Mouse (Mus musculus) intestine, embryonic 14.5 days (tissue): ENCODE results near the gene Trim67. TPM values are rescaled to one million over a fixed set of nuclear protein-coding genes. Genes with fewer than 3 reads are reported as not detected.
A peak's percentile ranks its signal among the peaks of the same experiment; 100 is the strongest.

Source experiments
- ATAC-seq: fragments of 200-750 bp; cut with Nextera tagmentation; replicated peaks from 2 replicates; pipeline ENCODE4 v1.8.0; 2017; ENCODE audit warnings: low read depth, moderate number of reproducible peaks, moderate TSS enrichment, moderate library complexity; ENCODE audit not compliant: low FRiP score, low TSS enrichment
- DNase-seq: peaks from one replicate; pipeline ENCODE4 v3.0.0-alpha.2; 2018; ENCODE audit warnings: low spot score
- H3K27ac ChIP-seq: fragments of 300-500 bp; sonication (generic); 2 replicates; pipeline ENCODE4 v1.5.1; 2014; ENCODE audit warnings: low read depth, mild to moderate bottlenecking, control low read depth
- H3K27me3 ChIP-seq: fragments of 300-500 bp; sonication (generic); replicated peaks from 2 replicates; pipeline ENCODE4 v1.6.1; 2014; ENCODE audit warnings: low read length, control low read depth; ENCODE audit not compliant: control insufficient read depth, insufficient read depth
- H3K36me3 ChIP-seq: fragments of 300-500 bp; sonication (generic); 2 replicates; pipeline ENCODE4 v1.6.1; 2014; ENCODE audit warnings: low read length, control low read depth; ENCODE audit not compliant: control insufficient read depth, insufficient read depth
- H3K4me1 ChIP-seq: fragments of 300-500 bp; sonication (generic); replicated peaks from 2 replicates; pipeline ENCODE4 v1.6.1; 2014; ENCODE audit warnings: low read length, control low read depth, mixed read lengths; ENCODE audit not compliant: control insufficient read depth, insufficient read depth
- H3K4me2 ChIP-seq: fragments of 300-500 bp; sonication (generic); 2 replicates; pipeline ENCODE4 v1.6.1; 2014; ENCODE audit warnings: low read length
- H3K4me3 ChIP-seq: fragments of 300-500 bp; sonication (generic); 2 replicates; pipeline ENCODE4 v1.5.1; 2014; ENCODE audit warnings: low read depth, low read length, control low read depth, mixed read lengths
- H3K9ac ChIP-seq: fragments of 300-500 bp; sonication (generic); 2 replicates; pipeline ENCODE4 v1.6.1; 2014; ENCODE audit warnings: mild to moderate bottlenecking, low read length
- H3K9me3 ChIP-seq: fragments of 300-500 bp; sonication (generic); 2 replicates; pipeline ENCODE4 v1.6.1; 2016; ENCODE audit warnings: low read length, control low read depth; ENCODE audit not compliant: control insufficient read depth
- whole genome bisulfite sequencing: fragments of 180-500 bp; shearing (Covaris S2); extraction: QIAGEN DNeasy Blood & Tissue Kit; methylation state at CpG from one replicate; pipeline ENCODE4 v1.1.7; 2014; 5-methylcytosine and 5-hydroxymethylcytosine counted together
- polyA plus RNA-seq: library from polyadenylated mRNA; unstranded; fragments of >200 nt; fragmentation: Nextera tagmentation; extraction: Ambion mirVana; gene quantifications from 2 replicates; pipeline ENCODE4 v1.2.1, GENCODE M21; 2014

The Trim67 gene
- polyA plus RNA-seq, 1 experiment from 2014 or later, result 1.2 TPM

DNA sequence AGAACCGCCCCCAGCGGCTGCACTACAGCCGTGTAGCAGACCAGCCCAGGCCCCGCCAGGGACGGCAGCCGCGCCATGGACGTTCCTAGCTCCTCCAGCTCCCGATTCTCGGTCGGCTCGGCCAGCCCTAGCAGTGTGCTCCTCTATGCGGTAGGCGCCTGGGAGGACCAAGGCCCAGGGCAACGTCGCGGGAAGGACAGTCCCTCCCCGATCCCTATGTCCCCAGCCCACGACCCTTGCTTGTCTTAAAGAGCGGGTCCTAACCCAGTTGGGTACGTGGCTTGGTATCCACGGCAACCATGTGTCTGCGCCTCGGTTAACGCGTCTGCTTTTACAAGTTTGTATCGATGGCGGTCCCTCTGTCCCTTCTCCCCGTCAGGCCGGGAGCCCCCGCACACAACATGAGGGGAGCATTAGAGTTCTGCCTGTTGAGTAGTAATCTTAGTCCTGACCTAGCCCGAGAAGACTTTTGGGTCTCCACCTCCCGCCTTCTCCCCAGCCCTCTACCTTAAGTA is 70.3 kb downstream of the Trim67 start:
- Histone ChIP-seq H3K4me2 (peak overlapping the region; percentile 71), H3K9me3 (no peaks in the 10 kb centered on the region), H3K27me3 (no peaks in the 10 kb centered on the region), H3K36me3 (peaks cover 30% of the 10 kb centered on the region), H3K9ac (peak overlapping the region; percentile 97), H3K4me1 (peaks cover 11% of the 10 kb centered on the region), H3K27ac (peak overlapping the region; percentile 92), H3K4me3 (peak overlapping the region; percentile 96)
- ATAC-seq, result peak; percentile 81
- WGBS, result under 1% methylated on average over 33 of the region's 33 CpGs
- no peak for DNase-seq

- Histone ChIP-seq H3K27ac (peak overlapping the region; percentile 92; the same call in 1 of the 2 replicates), H3K36me3 (peaks cover 25% of the 10 kb centered on the region), H3K27me3 (no peaks in the 10 kb centered on the region), H3K4me1 (peaks cover 11% of the 10 kb centered on the region), H3K4me2 (peak overlapping the region; percentile 71), H3K9me3 (no peaks in the 10 kb centered on the region), H3K4me3 (peak overlapping the region; percentile 96), H3K9ac (peak overlapping the region; percentile 97)
- no peak for ATAC-seq
- DNase-seq, result peak; percentile 56
- 12% methylated on average over 8 of the region's 8 CpGs for WGBS
Observed at GRCm38 (mm10) chr8:124863729-124864128, 70.8 kb downstream of the Trim67 start.

DNA sequence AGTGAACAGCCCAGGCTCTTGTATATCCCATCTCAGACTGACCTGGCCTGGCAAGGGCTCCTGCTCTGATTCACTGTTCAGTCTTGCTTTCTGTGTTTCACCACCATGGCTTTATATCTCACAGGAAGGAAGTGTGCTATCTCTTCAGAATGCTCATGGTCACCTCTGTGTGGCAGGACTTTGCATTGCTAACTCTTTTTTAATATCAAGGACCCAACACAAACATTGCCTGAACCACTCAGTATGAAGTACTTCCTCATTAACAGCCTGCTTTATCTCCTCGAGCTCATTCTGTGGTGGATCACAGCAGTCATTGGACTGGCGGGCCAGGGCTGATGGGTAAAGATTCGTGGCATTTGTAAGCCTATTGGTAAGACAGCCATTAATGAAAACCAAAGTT is 73.8 kb downstream of the Trim67 start:
- ATAC-seq (no peak), DNase-seq (no peak)
- H3K27me3 ChIP-seq, result no peaks in the 10 kb centered on the region
- no peak overlapping the region for H3K4me2 ChIP-seq
- H3K36me3 ChIP-seq, result peaks cover 10% of the 10 kb centered on the region
- peaks cover 8% of the 10 kb centered on the region for H3K4me1 ChIP-seq
- 70% methylated on average over 3 of the region's 3 CpGs for WGBS
- no peak overlapping the region for H3K4me3 ChIP-seq
- H3K27ac ChIP-seq, result no peak overlapping the region
- H3K9me3 ChIP-seq, result no peaks in the 10 kb centered on the region
- H3K9ac ChIP-seq, result no peak overlapping the region

DNA sequence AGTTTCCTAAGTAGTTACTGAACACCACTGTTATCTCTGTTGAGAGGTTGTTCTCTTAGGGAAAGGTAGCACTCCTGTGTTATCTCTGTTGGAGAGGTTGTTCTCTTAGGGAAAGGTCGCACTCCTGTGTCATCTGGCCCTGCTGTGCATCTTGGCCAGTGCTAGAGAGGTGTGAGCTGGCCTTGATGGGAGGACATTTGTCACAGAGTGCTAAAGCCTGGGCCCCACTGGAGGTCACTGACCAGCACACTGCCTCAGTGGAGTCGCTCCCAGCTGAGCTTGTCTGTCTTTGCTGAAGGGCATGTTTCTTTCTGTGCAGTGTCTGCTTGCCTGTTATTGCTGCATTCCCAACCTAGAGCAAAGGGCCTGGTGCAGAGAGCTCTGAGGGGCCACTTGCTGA is 74.2 kb downstream of the Trim67 start:
- DNase-seq (no peak), ATAC-seq (no peak)
- no peak overlapping the region for H3K4me3 ChIP-seq
- H3K4me1 ChIP-seq, result peaks cover 6% of the 10 kb centered on the region
- peaks cover 15% of the 10 kb centered on the region for H3K36me3 ChIP-seq
- H3K27me3 ChIP-seq, result no peaks in the 10 kb centered on the region
- no peak overlapping the region for H3K9ac ChIP-seq
- WGBS, result 50% methylated on average over 2 of the region's 2 CpGs
- H3K9me3 ChIP-seq, result no peaks in the 10 kb centered on the region
- no peak overlapping the region for H3K27ac ChIP-seq
- no peak overlapping the region for H3K4me2 ChIP-seq

GRCm38 (mm10) chr8:124869708-124870107 is 76.8 kb downstream of the Trim67 start:
- DNase-seq (no peak), ATAC-seq (no peak)
- Histone ChIP-seq H3K36me3 (peaks cover 40% of the 10 kb centered on the region), H3K4me3 (no peak overlapping the region), H3K27me3 (no peaks in the 10 kb centered on the region), H3K27ac (no peak overlapping the region), H3K4me2 (no peak overlapping the region), H3K4me1 (no peaks in the 10 kb centered on the region; the same call in 1 of the 2 replicates), H3K9ac (no peak overlapping the region), H3K9me3 (no peaks in the 10 kb centered on the region)
- WGBS, result 77% methylated on average over 6 of the region's 6 CpGs

GRCm38 (mm10) chr8:124871474-124871873 is 78.6 kb downstream of the Trim67 start:
- H3K9ac ChIP-seq, result no peak overlapping the region
- no peaks in the 10 kb centered on the region for H3K27me3 ChIP-seq
- no peak overlapping the region for H3K4me3 ChIP-seq
- WGBS, result 86% methylated on average over 7 of the region's 7 CpGs
- H3K36me3 ChIP-seq, result peaks cover 56% of the 10 kb centered on the region
- ATAC-seq (no peak), DNase-seq (no peak)
- H3K4me1 ChIP-seq, result no peaks in the 10 kb centered on the region
- no peak overlapping the region for H3K4me2 ChIP-seq
- no peak overlapping the region for H3K27ac ChIP-seq
- no peaks in the 10 kb centered on the region for H3K9me3 ChIP-seq

- H3K9me3 ChIP-seq, result no peaks in the 10 kb centered on the region
- H3K36me3 ChIP-seq, result peaks cover 62% of the 10 kb centered on the region
- no peaks in the 10 kb centered on the region for H3K4me1 ChIP-seq
- no peak overlapping the region for H3K4me2 ChIP-seq
- H3K27ac ChIP-seq, result no peak overlapping the region
- no peaks in the 10 kb centered on the region for H3K27me3 ChIP-seq
- H3K4me3 ChIP-seq, result no peak overlapping the region
- no peak overlapping the region for H3K9ac ChIP-seq
- no peak for DNase-seq
- ATAC-seq, result no peak
- 89% methylated on average over 7 of the region's 7 CpGs for WGBS
Observed at GRCm38 (mm10) chr8:124872081-124872480, 79.2 kb downstream of the Trim67 start.

GRCm38 (mm10) chr8:124872690-124873089 is 79.8 kb downstream of the Trim67 start:
- no peak for DNase-seq

DNA sequence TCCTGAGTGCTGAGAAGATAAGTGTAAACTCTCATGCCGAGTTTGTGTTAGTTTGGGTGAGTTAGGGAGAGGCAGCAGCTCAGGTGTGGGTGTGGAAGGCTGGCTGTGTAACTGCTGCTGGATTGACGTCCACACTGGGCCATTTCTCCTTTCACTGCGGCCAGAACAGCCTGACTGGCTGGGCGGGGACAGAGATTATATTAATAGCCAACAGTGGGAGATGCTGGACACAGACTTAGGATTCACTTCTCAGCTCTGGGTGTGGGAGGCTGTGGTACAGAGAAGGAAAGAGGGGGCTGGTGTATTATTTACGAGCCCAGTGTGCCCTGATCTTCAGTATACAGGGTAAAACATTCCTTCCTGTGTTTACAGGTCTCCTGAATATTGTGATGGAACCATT is 85.2 kb downstream of the Trim67 start:
- Histone ChIP-seq H3K4me3 (no peak overlapping the region), H3K9me3 (no peaks in the 10 kb centered on the region), H3K9ac (no peak overlapping the region), H3K4me1 (no peaks in the 10 kb centered on the region), H3K27me3 (no peaks in the 10 kb centered on the region), H3K4me2 (no peak overlapping the region), H3K36me3 (peaks cover 95% of the 10 kb centered on the region), H3K27ac (no peak overlapping the region)
- ATAC-seq, result no peak
- no peak for DNase-seq
- 84% methylated on average over 5 of the region's 5 CpGs for WGBS

More at GRCm38 (mm10) chr8:124872690-124873089, 79.8 kb downstream of the Trim67 start:
- Histone ChIP-seq H3K4me1 (no peaks in the 10 kb centered on the region), H3K27ac (no peak overlapping the region), H3K27me3 (no peaks in the 10 kb centered on the region), H3K9me3 (no peaks in the 10 kb centered on the region), H3K36me3 (peaks cover 68% of the 10 kb centered on the region), H3K4me3 (no peak overlapping the region), H3K4me2 (no peak overlapping the region), H3K9ac (no peak overlapping the region)
- 76% methylated on average over 5 of the region's 5 CpGs for WGBS
- ATAC-seq, result peak; percentile 58; the same call in 1 of the 2 replicates
